8 mouse cellular contexts compared by ENCODE assay signal in genomic region chr17:47687409-47688343, GRCm38 (mm10). TPM values are rescaled to one million over a fixed set of nuclear protein-coding genes. Genes with fewer than 3 reads are reported as not detected.
DNase-seq lines count a peak whose midpoint lies in the region; ATAC-seq and TF ChIP-seq lines count a peak whose summit lies in the region.

No protein-coding gene starts in this region.

- peaks cover 78% of the 10 kb centered on the region for H3K4me1 ChIP-seq in E14TG2a.4 (replicated peaks; ENCODE audit: low read depth, low read length)
- peaks cover 25% of the 10 kb centered on the region for H3K4me1 ChIP-seq in forebrain, embryonic 12.5 days
- peaks cover 5% of the 10 kb centered on the region; the same call in 1 of the 2 replicates for H3K4me1 ChIP-seq in heart, postnatal 0 days (ENCODE audit: control insufficient read depth, insufficient read depth)
- peaks cover 21% of the 10 kb centered on the region for H3K4me1 ChIP-seq in liver, embryonic 16.5 days (ENCODE audit: control insufficient read depth, low read depth, low read length)
- H3K4me1 ChIP-seq in neural tube, embryonic 13.5 days (replicated peaks), result peaks cover 25% of the 10 kb centered on the region
- peaks cover 19% of the 10 kb centered on the region for H3K4me1 ChIP-seq in testis, adult 2 months (ENCODE audit: control insufficient read depth, insufficient read depth, low read length)

- peaks cover 46% of the 10 kb centered on the region for H3K36me3 ChIP-seq in E14TG2a.4 (ENCODE audit: insufficient read depth, low read length)
- peaks cover 25% of the 10 kb centered on the region for H3K36me3 ChIP-seq in forebrain, embryonic 12.5 days (replicated peaks)
- peaks cover 37% of the 10 kb centered on the region for H3K36me3 ChIP-seq in heart, postnatal 0 days (replicated peaks; ENCODE audit: control insufficient read depth, insufficient read depth, low read length)
- H3K36me3 ChIP-seq in liver, embryonic 16.5 days (ENCODE audit: control insufficient read depth, insufficient read depth), result peaks cover 3% of the 10 kb centered on the region; the same call in 1 of the 2 replicates
- H3K36me3 ChIP-seq in neural tube, embryonic 13.5 days, result peaks cover 32% of the 10 kb centered on the region
- H3K36me3 ChIP-seq in testis, adult 2 months (ENCODE audit: control insufficient read depth, insufficient read depth, low read length), result no peaks in the 10 kb centered on the region

- H3K27me3 ChIP-seq in E14TG2a.4 (ENCODE audit: insufficient read depth, low read length), result peaks cover 36% of the 10 kb centered on the region
- peaks cover 18% of the 10 kb centered on the region for H3K27me3 ChIP-seq in forebrain, embryonic 12.5 days
- no peaks in the 10 kb centered on the region for H3K27me3 ChIP-seq in heart, postnatal 0 days (ENCODE audit: control insufficient read depth, insufficient read depth, low read length)
- H3K27me3 ChIP-seq in liver, embryonic 16.5 days (ENCODE audit: control insufficient read depth, insufficient read depth, low read depth, low read length), result no peaks in the 10 kb centered on the region
- no peaks in the 10 kb centered on the region for H3K27me3 ChIP-seq in neural tube, embryonic 13.5 days
- no peaks in the 10 kb centered on the region for H3K27me3 ChIP-seq in testis, adult 2 months (ENCODE audit: control insufficient read depth, insufficient read depth, low read length)

- no peaks in the 10 kb centered on the region for H3K9me3 ChIP-seq in E14TG2a.4 (ENCODE audit: low read length)
- no peaks in the 10 kb centered on the region for H3K9me3 ChIP-seq in forebrain, embryonic 12.5 days
- H3K9me3 ChIP-seq in heart, postnatal 0 days (replicated peaks; ENCODE audit: control insufficient read depth, low read length), result no peaks in the 10 kb centered on the region
- no peaks in the 10 kb centered on the region for H3K9me3 ChIP-seq in liver, embryonic 16.5 days (replicated peaks; ENCODE audit: control insufficient read depth, low read length)
- no peaks in the 10 kb centered on the region for H3K9me3 ChIP-seq in neural tube, embryonic 13.5 days

- TF ChIP-seq CTCF in E14TG2a.4 (conservative IDR thresholded peaks at IDR 0.05; ENCODE audit: low read length), result no peak
- TF ChIP-seq CTCF in heart, postnatal 0 days (IDR thresholded peaks at IDR 0.05; ENCODE audit: low read depth), result no peak
- no peak for TF ChIP-seq CTCF in testis, adult 2 months (IDR thresholded peaks at IDR 0.05; ENCODE audit: control insufficient read depth, insufficient read depth, insufficient replicate concordance, low read depth, low read length)

- DNase-seq in c-Kit-positive CD71-positive TER-119-positive erythroid progenitor cells, embryonic 14.5 days (ENCODE audit: low spot score), result peak; percentile 93
- DNase-seq in heart, postnatal 0 days (ENCODE audit: low spot score), result peak; percentile 97
- peak; percentile 97 to 98 for DNase-seq in kidney, postnatal 4 days

- H3K4me3 ChIP-seq in E14TG2a.4 (replicated peaks; ENCODE audit: low read length), result peak overlapping the region; percentile 98
- H3K4me3 ChIP-seq in forebrain, embryonic 12.5 days (replicated peaks), result peak overlapping the region; percentile 78
- peak overlapping the region; percentile 72 for H3K4me3 ChIP-seq in heart, postnatal 0 days (ENCODE audit: low read depth, low read length)
- H3K4me3 ChIP-seq in liver, embryonic 16.5 days (ENCODE audit: low read depth, low read length), result peak overlapping the region; percentile 83
- peak overlapping the region; percentile 66 for H3K4me3 ChIP-seq in neural tube, embryonic 13.5 days
- peak overlapping the region; percentile 93 for H3K4me3 ChIP-seq in testis, adult 2 months (ENCODE audit: control insufficient read depth, low read depth, low read length)

- peak; percentile 49; the same call in 1 of the 2 replicates for TF ChIP-seq EP300 in heart, postnatal 0 days (IDR thresholded peaks at IDR 0.05; ENCODE audit: low read depth)

- ATAC-seq in forebrain, embryonic 12.5 days (ENCODE audit: low FRiP score), result peak; percentile 93
- peak; percentile 87 for ATAC-seq in heart, postnatal 0 days (ENCODE audit: insufficient read depth, low read depth)
- ATAC-seq in liver, embryonic 16.5 days (ENCODE audit: low read depth), result peak; percentile 86
- ATAC-seq in neural tube, embryonic 13.5 days (ENCODE audit: low read depth), result peak; percentile 90

- H3K9ac ChIP-seq in forebrain, embryonic 12.5 days, result peak overlapping the region; percentile 86
- H3K9ac ChIP-seq in heart, postnatal 0 days (replicated peaks; ENCODE audit: low read depth, low read length), result peak overlapping the region; percentile 77
- peak overlapping the region; percentile 77 for H3K9ac ChIP-seq in liver, embryonic 16.5 days (ENCODE audit: low read depth, low read length)
- H3K9ac ChIP-seq in neural tube, embryonic 13.5 days, result peak overlapping the region; percentile 95

- H3K4me2 ChIP-seq in forebrain, embryonic 12.5 days, result peak overlapping the region; percentile 98
- peak overlapping the region; percentile 94 for H3K4me2 ChIP-seq in heart, postnatal 0 days (ENCODE audit: low read depth, low read length)
- H3K4me2 ChIP-seq in liver, embryonic 16.5 days (ENCODE audit: low read depth, low read length), result peak overlapping the region; percentile 95
- H3K4me2 ChIP-seq in neural tube, embryonic 13.5 days, result peak overlapping the region; percentile 96

- under 1% methylated on average over 70 of the region's 70 CpGs for WGBS in forebrain, embryonic 12.5 days
- under 1% methylated on average over 70 of the region's 70 CpGs for WGBS in heart, postnatal 0 days
- WGBS in liver, embryonic 16.5 days (ENCODE audit: insufficient replicate concordance), result under 1% methylated on average over 70 of the region's 70 CpGs
- WGBS in neural tube, embryonic 13.5 days, result 1% methylated on average over 70 of the region's 70 CpGs

- peak overlapping the region; percentile 86 for H3K27ac ChIP-seq in forebrain, embryonic 12.5 days
- H3K27ac ChIP-seq in heart, postnatal 0 days (ENCODE audit: low read depth), result peak overlapping the region; percentile 77
- peak overlapping the region; percentile 79 for H3K27ac ChIP-seq in liver, embryonic 16.5 days (ENCODE audit: low read length)
- peak overlapping the region; percentile 91 for H3K27ac ChIP-seq in neural tube, embryonic 13.5 days (replicated peaks)
- H3K27ac ChIP-seq in testis, adult 2 months (ENCODE audit: control insufficient read depth, insufficient read depth, low read depth, low read length), result peak overlapping the region; percentile 76

- TF ChIP-seq POLR2A in testis, adult 2 months (IDR thresholded peaks at IDR 0.05; ENCODE audit: control insufficient read depth, low read depth, low read length), result peak; percentile 89

RNA-seq across cellular contexts. Expression of gene Tomm6, which starts 0.5 kb away (rescaled TPM):
- polyA plus RNA-seq in forebrain, embryonic 12.5 days (2016; fragmentation: Nextera tagmentation; extraction: Ambion mirVana), result 346 and 368 TPM in 2 replicates
- total RNA-seq in heart, postnatal 0 days (2014; rRNA removed; ENCODE audit: low replicate concordance), result 141 and 171 TPM in 2 replicates
- polyA plus RNA-seq in heart, postnatal 0 days (2015; fragmentation: Nextera tagmentation; extraction: Ambion mirVana), result 334 and 345 TPM in 2 replicates
- 213 and 224 TPM in 2 replicates for polyA plus RNA-seq in liver, embryonic 16.5 days (2015; fragmentation: Nextera tagmentation; extraction: Ambion mirVana)
- 310 and 314 TPM in 2 replicates for polyA plus RNA-seq in neural tube, embryonic 13.5 days (2015; fragmentation: Nextera tagmentation; extraction: Ambion mirVana)
- polyA plus RNA-seq in testis, adult 2 months (2012; rRNA removed), result 93.7 and 96.8 TPM in 2 replicates

RNA-seq across cellular contexts. Expression of gene Frs3, which starts 1.2 kb away (rescaled TPM):
- 11.1 and 11.9 TPM in 2 replicates for polyA plus RNA-seq in forebrain, embryonic 12.5 days (2016; fragmentation: Nextera tagmentation; extraction: Ambion mirVana)
- total RNA-seq in heart, postnatal 0 days (2014; rRNA removed; ENCODE audit: low replicate concordance), result 6.1 and 18.9 TPM in 2 replicates
- polyA plus RNA-seq in heart, postnatal 0 days (2015; fragmentation: Nextera tagmentation; extraction: Ambion mirVana), result 3.7 and 4.2 TPM in 2 replicates
- polyA plus RNA-seq in liver, embryonic 16.5 days (2015; fragmentation: Nextera tagmentation; extraction: Ambion mirVana), result 1.3 and 1.5 TPM in 2 replicates
- 34.2 and 36.3 TPM in 2 replicates for polyA plus RNA-seq in neural tube, embryonic 13.5 days (2015; fragmentation: Nextera tagmentation; extraction: Ambion mirVana)
- 31.4 and 34.1 TPM in 2 replicates for polyA plus RNA-seq in testis, adult 2 months (2012; rRNA removed)

RNA-seq across cellular contexts. Expression of gene Gm21981, which starts 6.6 kb away (rescaled TPM):
- polyA plus RNA-seq in forebrain, embryonic 12.5 days (2016; fragmentation: Nextera tagmentation; extraction: Ambion mirVana), result 0.40 and 0.60 TPM in 2 replicates
- total RNA-seq in heart, postnatal 0 days (2014; rRNA removed; ENCODE audit: low replicate concordance), result 0.12 TPM in 1 of 2 replicates, not detected in the other
- polyA plus RNA-seq in heart, postnatal 0 days (2015; fragmentation: Nextera tagmentation; extraction: Ambion mirVana), result 0.19 and 0.22 TPM in 2 replicates
- polyA plus RNA-seq in liver, embryonic 16.5 days (2015; fragmentation: Nextera tagmentation; extraction: Ambion mirVana), result 0.05 TPM in 1 of 2 replicates, not detected in the other
- 0.38 and 0.83 TPM in 2 replicates for polyA plus RNA-seq in neural tube, embryonic 13.5 days (2015; fragmentation: Nextera tagmentation; extraction: Ambion mirVana)
- polyA plus RNA-seq in testis, adult 2 months (2012; rRNA removed), result 0.95 and 0.96 TPM in 2 replicates

RNA-seq across cellular contexts. Expression of gene Prickle4, which starts 6.9 kb away (rescaled TPM):
- 0.91 and 1.0 TPM in 2 replicates for polyA plus RNA-seq in forebrain, embryonic 12.5 days (2016; fragmentation: Nextera tagmentation; extraction: Ambion mirVana)
- 9.9 TPM in 1 of 2 replicates, not detected in the other for total RNA-seq in heart, postnatal 0 days (2014; rRNA removed; ENCODE audit: low replicate concordance)
- polyA plus RNA-seq in heart, postnatal 0 days (2015; fragmentation: Nextera tagmentation; extraction: Ambion mirVana), result 0.36 and 0.93 TPM in 2 replicates
- 0.25 TPM in 1 of 2 replicates, not detected in the other for polyA plus RNA-seq in liver, embryonic 16.5 days (2015; fragmentation: Nextera tagmentation; extraction: Ambion mirVana)
- 0.95 and 1.4 TPM in 2 replicates for polyA plus RNA-seq in neural tube, embryonic 13.5 days (2015; fragmentation: Nextera tagmentation; extraction: Ambion mirVana)
- polyA plus RNA-seq in testis, adult 2 months (2012; rRNA removed), result 2.7 and 3.4 TPM in 2 replicates

RNA-seq across cellular contexts. Expression of gene Pgc, which starts 39.0 kb away (rescaled TPM):
- polyA plus RNA-seq in forebrain, embryonic 12.5 days (2016; fragmentation: Nextera tagmentation; extraction: Ambion mirVana), result not detected in 2 replicates
- 0.35 TPM in 1 of 2 replicates, not detected in the other for total RNA-seq in heart, postnatal 0 days (2014; rRNA removed; ENCODE audit: low replicate concordance)
- polyA plus RNA-seq in heart, postnatal 0 days (2015; fragmentation: Nextera tagmentation; extraction: Ambion mirVana), result not detected in 2 replicates
- not detected in 2 replicates for polyA plus RNA-seq in liver, embryonic 16.5 days (2015; fragmentation: Nextera tagmentation; extraction: Ambion mirVana)
- not detected in 2 replicates for polyA plus RNA-seq in neural tube, embryonic 13.5 days (2015; fragmentation: Nextera tagmentation; extraction: Ambion mirVana)
- 0.32 and 0.57 TPM in 2 replicates for polyA plus RNA-seq in testis, adult 2 months (2012; rRNA removed)

Comparison
In these comparisons a context has a peak if more than half of its experiments do, and no peak if none do; other contexts are left out.
1. Peak in every context shown above with its lines: DNase-seq, ATAC-seq, H3K4me3 ChIP-seq and H3K27ac ChIP-seq.